Mouse (Mus musculus) ovary, postnatal 14 days (tissue): Measurements from ENCODE around the gene Kcnc1.
A peak's percentile ranks its signal among the peaks of the same experiment; 100 is the strongest.

Source experiments
- DNase-seq: peaks from one replicate; pipeline ENCODE4 v3.0.0; 2022; ENCODE audit warnings: low spot score

The Kcnc1 gene

GRCm38 (mm10) chr7:46396231-46396927 is at the start of gene Kcnc1:
Gene Kcnc1 (plus strand): TSS chr7:46396497.
- DNase-seq: peak; percentile 83

- DNase-seq: no peak
Observed at GRCm38 (mm10) chr7:46347692-46348091, 48.6 kb upstream of the Kcnc1 start.

- no peak for DNase-seq
Observed at GRCm38 (mm10) chr7:46348813-46349212, 47.5 kb upstream of the Kcnc1 start.

- no peak for DNase-seq
Observed at GRCm38 (mm10) chr7:46350119-46350702, 46.1 kb upstream of the Kcnc1 start.

GRCm38 (mm10) chr7:46352748-46353147 is 43.5 kb upstream of the Kcnc1 start:
- DNase-seq: no peak

GRCm38 (mm10) chr7:46353216-46353615 is 43.1 kb upstream of the Kcnc1 start:
- no peak for DNase-seq

GRCm38 (mm10) chr7:46353875-46354274 is 42.4 kb upstream of the Kcnc1 start:
- no peak for DNase-seq

- no peak for DNase-seq
Observed at GRCm38 (mm10) chr7:46361776-46362175, 34.5 kb upstream of the Kcnc1 start.

GRCm38 (mm10) chr7:46364154-46364553 is 32.1 kb upstream of the Kcnc1 start:
- DNase-seq: no peak

- no peak for DNase-seq
Observed at GRCm38 (mm10) chr7:46365810-46366209, 30.5 kb upstream of the Kcnc1 start.

GRCm38 (mm10) chr7:46371104-46371503 is 25.2 kb upstream of the Kcnc1 start:
- no peak for DNase-seq

- no peak for DNase-seq
Observed at GRCm38 (mm10) chr7:46376172-46377007, 19.9 kb upstream of the Kcnc1 start, which contains the start of gene Myod1. Gene Myod1 (plus strand): TSS chr7:46376474.

- DNase-seq: no peak
Observed at GRCm38 (mm10) chr7:46377008-46377346, 19.3 kb upstream of the Kcnc1 start.

- DNase-seq: no peak
Observed at GRCm38 (mm10) chr7:46378123-46378522, 18.2 kb upstream of the Kcnc1 start.

- peak; percentile 40 for DNase-seq
Observed at GRCm38 (mm10) chr7:46378983-46379382, 17.3 kb upstream of the Kcnc1 start.

- DNase-seq: no peak
Observed at GRCm38 (mm10) chr7:46380625-46381024, 15.7 kb upstream of the Kcnc1 start.

- DNase-seq: no peak
Observed at GRCm38 (mm10) chr7:46387430-46387829, 8.9 kb upstream of the Kcnc1 start.

GRCm38 (mm10) chr7:46389456-46390085 is 6.7 kb upstream of the Kcnc1 start:
- no peak for DNase-seq

GRCm38 (mm10) chr7:46390226-46390625 is 6.1 kb upstream of the Kcnc1 start:
- no peak for DNase-seq

- no peak for DNase-seq
Observed at GRCm38 (mm10) chr7:46391701-46392100, 4.6 kb upstream of the Kcnc1 start.

GRCm38 (mm10) chr7:46393116-46393515 is 3.2 kb upstream of the Kcnc1 start:
- peak; percentile 78 for DNase-seq

GRCm38 (mm10) chr7:46393718-46394511 is 2.4 kb upstream of the Kcnc1 start:
- no peak for DNase-seq
